Comparison of ENCODE assay signal across 31 mouse cellular contexts in the genomic region with DNA sequence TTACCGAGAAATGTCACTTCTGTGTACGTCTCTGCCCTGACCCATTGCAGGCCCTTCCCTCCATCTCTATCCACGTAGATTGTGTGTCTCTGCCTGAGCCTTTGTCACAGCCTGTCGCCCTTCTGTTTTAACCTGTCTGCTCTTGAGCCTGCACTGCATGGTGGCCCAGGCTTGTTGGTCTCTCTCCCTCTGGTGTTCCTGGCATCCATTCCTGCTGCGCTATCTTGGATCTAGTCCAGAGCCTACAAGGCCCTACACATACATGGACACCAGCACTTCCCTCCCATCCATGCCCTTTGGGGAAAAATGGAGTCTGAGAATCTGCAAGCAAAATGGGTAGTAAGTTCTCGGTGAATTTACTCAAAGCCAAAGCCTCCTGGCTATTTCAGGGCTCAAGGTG.
DNase-seq lines count a peak whose midpoint lies in the region; ATAC-seq and TF ChIP-seq lines count a peak whose summit lies in the region.
"Had no signal": no experiment of that assay in that cellular context is flagged by ENCODE, and none has a peak within 500 bp of the region (broad histone marks: within the 10 kb centered on the region; RNA-seq: fewer than 3 reads in every experiment).

No protein-coding gene starts in this region.

- no peak for TF ChIP-seq CTCF in cerebellum, adult 2 months (IDR thresholded peaks at IDR 0.05; ENCODE audit: borderline replicate concordance, insufficient read depth, low read depth, low read length)

- H3K36me3 ChIP-seq in megakaryocyte, embryonic 14.5 days (replicated peaks; ENCODE audit: low read length), result no peaks in the 10 kb centered on the region
- no peaks in the 10 kb centered on the region for H3K36me3 ChIP-seq in heart, embryonic 10.5 days
- H3K36me3 ChIP-seq: forebrain, embryonic 12.5 days; heart, embryonic 12.5 days; hindbrain, embryonic 13.5 days; limb, embryonic 15.5 days; liver, embryonic 13.5 days; neural tube, embryonic 12.5 days had no signal

- peak; percentile 26 to 52 for DNase-seq in cerebellum, adult 2 months
- no peak for DNase-seq in cerebellum, adult 11 months
- DNase-seq in cerebellum, adult 9-11 months, result peak; percentile 53
- DNase-seq in heart, embryonic 10.5 days (ENCODE audit: low spot score), result no peak
- no peak for DNase-seq in thymus, postnatal 14 days
- DNase-seq: adrenal gland, postnatal 10 days; gastrocnemius, postnatal 25 days; heart, postnatal 4 days; kidney, adult 11 months; kidney, postnatal 14 days; liver, embryonic 13.5 days; lung, adult 18-20 months; lung, postnatal 4 days; right cerebral cortex, postnatal 4 days; thymus, adult 18-20 months; thymus, postnatal 36 days had no signal

- no peak for ATAC-seq in megakaryocyte, adult 5-6 weeks (ENCODE audit: poor library complexity, severe bottlenecking)
- ATAC-seq: inflammation-experienced regulatory T-cells, adult 6 months; lung, postnatal 0 days; midbrain, embryonic 16.5 days; Patski had no signal

- WGBS in cerebellum, adult 2 months, result 52% methylated on average over 6 of the region's 6 CpGs
- WGBS in heart, embryonic 10.5 days, result 71% methylated on average over 6 of the region's 6 CpGs

- TF ChIP-seq POLR2A in cerebellum, adult 2 months (IDR thresholded peaks at IDR 0.05; ENCODE audit: borderline replicate concordance, insufficient read depth, low read length), result no peak

- no peak overlapping the region for H3K27ac ChIP-seq in cerebellum, adult 2 months (ENCODE audit: insufficient read depth, low read length)
- no peak overlapping the region for H3K27ac ChIP-seq in heart, embryonic 10.5 days
- H3K27ac ChIP-seq: hindbrain, embryonic 13.5 days; layer of hippocampus, adult 2 months; left cerebral cortex, adult 2 months; limb, embryonic 15.5 days; liver, embryonic 13.5 days; neural tube, embryonic 12.5 days; stomach, postnatal 0 days had no signal

- H3K4me3 ChIP-seq in cerebellum, adult 2 months (replicated peaks; ENCODE audit: insufficient read depth, low read depth, low read length), result no peak overlapping the region
- H3K4me3 ChIP-seq in megakaryocyte, embryonic 14.5 days (replicated peaks), result peak overlapping the region; percentile 4
- no peak overlapping the region for H3K4me3 ChIP-seq in heart, embryonic 10.5 days
- H3K4me3 ChIP-seq: erythroblast, embryonic 14.5 days; forebrain, embryonic 12.5 days; heart, embryonic 12.5 days; hindbrain, embryonic 13.5 days; layer of hippocampus, adult 2 months; left cerebral cortex, adult 2 months; limb, embryonic 15.5 days; liver, embryonic 13.5 days; neural tube, embryonic 12.5 days had no signal

- H3K9me3 ChIP-seq in megakaryocyte, embryonic 14.5 days, result peaks cover 28% of the 10 kb centered on the region
- H3K9me3 ChIP-seq in heart, embryonic 10.5 days, result no peaks in the 10 kb centered on the region
- H3K9me3 ChIP-seq: forebrain, embryonic 12.5 days; heart, embryonic 12.5 days; hindbrain, embryonic 13.5 days; limb, embryonic 15.5 days; liver, embryonic 13.5 days; neural tube, embryonic 12.5 days had no signal

- no peaks in the 10 kb centered on the region for H3K27me3 ChIP-seq in cerebellum, adult 2 months (ENCODE audit: control insufficient read depth, insufficient read depth, low read length)
- peaks cover 1% of the 10 kb centered on the region for H3K27me3 ChIP-seq in megakaryocyte, embryonic 14.5 days (replicated peaks)
- peaks cover 20% of the 10 kb centered on the region; the same call in 1 of the 2 replicates for H3K27me3 ChIP-seq in heart, embryonic 10.5 days (ENCODE audit: insufficient read depth, poor library complexity, severe bottlenecking)
- H3K27me3 ChIP-seq: forebrain, embryonic 12.5 days; limb, embryonic 15.5 days; liver, embryonic 13.5 days; Patski had no signal

- H3K4me1 ChIP-seq in cerebellum, adult 2 months (ENCODE audit: control insufficient read depth, insufficient read depth, low read length), result peaks cover 37% of the 10 kb centered on the region
- no peaks in the 10 kb centered on the region for H3K4me1 ChIP-seq in megakaryocyte, embryonic 14.5 days
- peaks cover 9% of the 10 kb centered on the region for H3K4me1 ChIP-seq in heart, embryonic 10.5 days
- H3K4me1 ChIP-seq: heart, embryonic 12.5 days; liver, embryonic 13.5 days had no signal

Comparison
In these comparisons a context has a peak if more than half of its experiments do, and no peak if none do; other contexts are left out.
1. DNase-seq: peak in cerebellum, adult 2 months (2 of 2) and cerebellum, adult 9-11 months (single experiment); none in cerebellum, adult 11 months (single experiment), heart, embryonic 10.5 days (single experiment) and thymus, postnatal 14 days (single experiment).